Mouse (Mus musculus) limb, embryonic 14.5 days (tissue): ENCODE results near the gene Syt12. TPM values are rescaled to one million over a fixed set of nuclear protein-coding genes. Genes with fewer than 3 reads are reported as not detected.

Experiments
- ATAC-seq: fragments of 200-750 bp; cut with Nextera tagmentation; 2 replicates; pipeline ENCODE4 v1.8.0; 2017; ENCODE audit warnings: low read depth, moderate number of reproducible peaks, moderate TSS enrichment; ENCODE audit not compliant: low FRiP score
- DNase-seq: peaks from one replicate; pipeline ENCODE4 v3.0.0-alpha.2; 2015; ENCODE audit warnings: low spot score
- H3K27ac ChIP-seq: fragments of 300-500 bp; sonication (generic); replicated peaks from 2 replicates; pipeline ENCODE4 v1.5.1; 2014; ENCODE audit warnings: low read depth, mild to moderate bottlenecking, low read length, moderate library complexity, mixed read lengths
- H3K27me3 ChIP-seq: fragments of 300-500 bp; sonication (generic); 2 replicates; pipeline ENCODE4 v1.6.1; 2014; ENCODE audit warnings: low read length, mixed read lengths; ENCODE audit not compliant: control insufficient read depth, insufficient read depth
- H3K36me3 ChIP-seq: fragments of 300-500 bp; sonication (generic); 2 replicates; pipeline ENCODE4 v1.6.1; 2014; ENCODE audit warnings: mild to moderate bottlenecking, low read length, moderate library complexity, mixed read lengths; ENCODE audit not compliant: control insufficient read depth, insufficient read depth
- H3K4me1 ChIP-seq: fragments of 300-500 bp; sonication (generic); 2 replicates; pipeline ENCODE4 v1.6.1; 2014; ENCODE audit warnings: antibody characterized with exemption, low read length, mixed read lengths; ENCODE audit not compliant: control insufficient read depth, insufficient read depth
- H3K4me2 ChIP-seq: fragments of 300-500 bp; sonication (generic); replicated peaks from 2 replicates; pipeline ENCODE4 v1.6.1; 2014; ENCODE audit warnings: low read depth, mild to moderate bottlenecking, low read length, moderate library complexity; ENCODE audit not compliant: severe bottlenecking
- H3K4me3 ChIP-seq: fragments of 300-500 bp; sonication (generic); replicated peaks from 2 replicates; pipeline ENCODE4 v1.5.1; 2014; ENCODE audit warnings: low read length
- H3K9ac ChIP-seq: fragments of 300-500 bp; sonication (generic); 2 replicates; pipeline ENCODE4 v1.6.1; 2014; ENCODE audit warnings: mild to moderate bottlenecking, low read depth, low read length, moderate library complexity; ENCODE audit not compliant: severe bottlenecking
- H3K9me3 ChIP-seq: fragments of 300-500 bp; sonication (generic); 2 replicates; pipeline ENCODE4 v1.6.1; 2016; ENCODE audit warnings: low read length; ENCODE audit not compliant: control insufficient read depth
- POLR2A ChIP-seq: fragments of 200-500 bp; IDR thresholded peaks from 2 replicates; pipeline ENCODE4 v1.8.0; 2012; ENCODE audit warnings: inconsistent platforms, mild to moderate bottlenecking, moderate library complexity, borderline replicate concordance; ENCODE audit not compliant: insufficient read depth, insufficient read length; ENCODE audit errors: extremely low read depth
- WGBS: fragments of 180-500 bp; shearing (Covaris S2); extraction: QIAGEN DNeasy Blood & Tissue Kit; methylation state at CpG from one replicate; pipeline ENCODE4 v1.1.7; 2014; 5-methylcytosine and 5-hydroxymethylcytosine counted together
- polyA plus RNA-seq, 2 experiments: library from polyadenylated mRNA; depleted of rRNA in 1 of 2; stranded (reverse) in 1 of 2; unstranded in 1 of 2; fragments of >200 nt; fragmentation: Nextera tagmentation in 1 of 2; extraction: Ambion mirVana in 1 of 2; gene quantifications; 2 replicates each; pipeline versions ENCODE4 v1.2.1 to v1.2.3; 2012 to 2014

The Syt12 gene
- polyA plus RNA-seq, 2 experiments: 0.21 to 0.41 TPM

DNA sequence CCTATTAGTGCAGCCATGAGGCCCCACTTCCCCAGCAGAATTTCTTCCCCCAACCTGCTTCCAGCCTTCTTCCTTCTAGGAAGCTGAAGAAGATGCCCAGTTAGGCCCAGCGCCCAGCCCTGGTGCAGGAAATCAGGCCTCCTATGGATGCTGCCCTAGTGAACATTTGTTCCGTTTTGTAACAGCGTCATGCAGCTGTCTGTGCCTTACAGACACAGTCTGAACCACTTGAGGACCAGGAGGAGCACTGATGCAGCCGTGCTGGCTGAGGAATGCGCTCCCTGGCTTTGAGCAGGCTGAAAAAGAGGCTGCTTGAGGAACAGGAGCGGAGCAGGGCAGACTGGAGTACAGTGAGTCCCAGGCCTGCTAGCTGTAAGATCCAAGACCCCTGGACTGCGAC, 17.5 kb upstream of the Syt12 start:
- H3K9me3 ChIP-seq: no peaks in the 10 kb centered on the region
- no peaks in the 10 kb centered on the region for H3K27me3 ChIP-seq
- 70% methylated on average over 7 of the region's 7 CpGs for WGBS
- no peaks in the 10 kb centered on the region for H3K36me3 ChIP-seq
- no peak overlapping the region for H3K27ac ChIP-seq
- H3K4me1 ChIP-seq: no peaks in the 10 kb centered on the region
- no peak overlapping the region for H3K9ac ChIP-seq
- no peak overlapping the region for H3K4me3 ChIP-seq
- no peak overlapping the region for H3K4me2 ChIP-seq
- no peak for DNase-seq
- no peak for TF ChIP-seq POLR2A
- no peak for ATAC-seq

- H3K9ac ChIP-seq: 0 out of 2 replicates have a peak overlapping the region, but pooled peaks have one; percentile 21
- no peaks in the 10 kb centered on the region for H3K36me3 ChIP-seq
- H3K4me2 ChIP-seq: no peak overlapping the region
- ATAC-seq (no peak), DNase-seq (no peak)
- H3K4me1 ChIP-seq: no peaks in the 10 kb centered on the region
- no peaks in the 10 kb centered on the region for H3K9me3 ChIP-seq
- H3K27ac ChIP-seq: no peak overlapping the region
- no peak for TF ChIP-seq POLR2A
- H3K27me3 ChIP-seq: no peaks in the 10 kb centered on the region
- H3K4me3 ChIP-seq: no peak overlapping the region
- WGBS: 51% methylated on average over 8 of the region's 9 CpGs
Measured at GRCm38 (mm10) chr19:4492526-4493296, 15.5 kb upstream of the Syt12 start.

GRCm38 (mm10) chr19:4491080-4491695, 13.9 kb upstream of the Syt12 start:
- Histone ChIP-seq H3K4me3 (no peak overlapping the region), H3K4me2 (no peak overlapping the region), H3K36me3 (no peaks in the 10 kb centered on the region), H3K27me3 (no peaks in the 10 kb centered on the region), H3K9ac (no peak overlapping the region), H3K27ac (no peak overlapping the region), H3K9me3 (no peaks in the 10 kb centered on the region), H3K4me1 (no peaks in the 10 kb centered on the region)
- WGBS: 62% methylated on average over 10 of the region's 10 CpGs
- ATAC-seq (no peak), DNase-seq (no peak)
- no peak for TF ChIP-seq POLR2A

GRCm38 (mm10) chr19:4487877-4488276, 10.6 kb upstream of the Syt12 start:
- no peak overlapping the region for H3K9ac ChIP-seq
- H3K9me3 ChIP-seq: no peaks in the 10 kb centered on the region
- no peaks in the 10 kb centered on the region for H3K27me3 ChIP-seq
- DNase-seq: no peak
- ATAC-seq: no peak
- WGBS: 60% methylated on average over 2 of the region's 2 CpGs
- no peak for TF ChIP-seq POLR2A
- H3K27ac ChIP-seq: no peak overlapping the region
- no peaks in the 10 kb centered on the region for H3K4me1 ChIP-seq
- H3K4me2 ChIP-seq: no peak overlapping the region
- no peak overlapping the region for H3K4me3 ChIP-seq
- H3K36me3 ChIP-seq: no peaks in the 10 kb centered on the region

- Histone ChIP-seq H3K4me1 (no peaks in the 10 kb centered on the region), H3K27me3 (no peaks in the 10 kb centered on the region), H3K9ac (0 out of 2 replicates have a peak overlapping the region, but pooled peaks have one; percentile 16), H3K27ac (no peak overlapping the region), H3K36me3 (no peaks in the 10 kb centered on the region), H3K4me2 (no peak overlapping the region), H3K9me3 (no peaks in the 10 kb centered on the region), H3K4me3 (no peak overlapping the region)
- ATAC-seq (no peak), DNase-seq (no peak)
- 53% methylated on average over 5 of the region's 5 CpGs for WGBS
- TF ChIP-seq POLR2A: no peak
Measured at GRCm38 (mm10) chr19:4485006-4485405, 7.8 kb upstream of the Syt12 start.
